Mouse (Mus musculus) heart, embryonic 13.5 days (tissue): ENCODE data around the gene S1pr4. TPM values are rescaled to one million over a fixed set of nuclear protein-coding genes. Genes with fewer than 3 reads are reported as not detected.

ENCODE experiments used
- ATAC-seq: fragments of 200-750 bp; cut with Nextera tagmentation; 2 replicates; pipeline ENCODE4 v1.8.0; 2017; ENCODE audit warnings: moderate TSS enrichment; ENCODE audit not compliant: insufficient number of reproducible peaks, low FRiP score, low TSS enrichment; ENCODE audit errors: extremely low read depth
- H3K27ac ChIP-seq: fragments of 300-500 bp; sonication (generic); replicated peaks from 2 replicates; pipeline ENCODE4 v1.5.1; 2015; ENCODE audit warnings: moderate library complexity, mild to moderate bottlenecking, inconsistent platforms
- H3K27me3 ChIP-seq: fragments of 300-500 bp; sonication (generic); replicated peaks from 2 replicates; pipeline ENCODE4 v1.6.1; 2015; ENCODE audit warnings: mild to moderate bottlenecking, inconsistent platforms
- H3K36me3 ChIP-seq: fragments of 300-500 bp; sonication (generic); 2 replicates; pipeline ENCODE4 v1.6.1; 2015; ENCODE audit warnings: mild to moderate bottlenecking, inconsistent platforms
- H3K4me1 ChIP-seq: fragments of 300-500 bp; sonication (generic); 2 replicates; pipeline ENCODE4 v1.6.1; 2015; ENCODE audit warnings: inconsistent platforms
- H3K4me2 ChIP-seq: fragments of 300-500 bp; sonication (generic); 2 replicates; pipeline ENCODE4 v1.6.1; 2015; ENCODE audit warnings: inconsistent platforms, mild to moderate bottlenecking, moderate library complexity
- H3K4me3 ChIP-seq: fragments of 300-500 bp; sonication (generic); 2 replicates; pipeline ENCODE4 v1.5.1; 2015; ENCODE audit warnings: moderate library complexity, mild to moderate bottlenecking, inconsistent platforms
- H3K9ac ChIP-seq: fragments of 300-500 bp; sonication (generic); 2 replicates; pipeline ENCODE4 v1.6.1; 2015; ENCODE audit warnings: inconsistent platforms, mild to moderate bottlenecking, moderate library complexity
- H3K9me3 ChIP-seq: fragments of 300-500 bp; sonication (generic); 2 replicates; pipeline ENCODE4 v1.6.1; 2016; ENCODE audit warnings: inconsistent platforms
- WGBS: fragments of 180-500 bp; shearing (Covaris S2); methylation state at CpG from one replicate; pipeline ENCODE4 v1.1.7; 2015; ENCODE audit warnings: mixed read lengths; 5-methylcytosine and 5-hydroxymethylcytosine counted together
- polyA plus RNA-seq: library from polyadenylated mRNA; unstranded; fragments of >200 nt; fragmentation: Nextera tagmentation; extraction: Ambion mirVana; gene quantifications from 2 replicates; pipeline ENCODE4 v1.2.1, GENCODE M21; 2015

Gene S1pr4
- polyA plus RNA-seq, 1 experiment from 2014 or later = 0.53 TPM

DNA sequence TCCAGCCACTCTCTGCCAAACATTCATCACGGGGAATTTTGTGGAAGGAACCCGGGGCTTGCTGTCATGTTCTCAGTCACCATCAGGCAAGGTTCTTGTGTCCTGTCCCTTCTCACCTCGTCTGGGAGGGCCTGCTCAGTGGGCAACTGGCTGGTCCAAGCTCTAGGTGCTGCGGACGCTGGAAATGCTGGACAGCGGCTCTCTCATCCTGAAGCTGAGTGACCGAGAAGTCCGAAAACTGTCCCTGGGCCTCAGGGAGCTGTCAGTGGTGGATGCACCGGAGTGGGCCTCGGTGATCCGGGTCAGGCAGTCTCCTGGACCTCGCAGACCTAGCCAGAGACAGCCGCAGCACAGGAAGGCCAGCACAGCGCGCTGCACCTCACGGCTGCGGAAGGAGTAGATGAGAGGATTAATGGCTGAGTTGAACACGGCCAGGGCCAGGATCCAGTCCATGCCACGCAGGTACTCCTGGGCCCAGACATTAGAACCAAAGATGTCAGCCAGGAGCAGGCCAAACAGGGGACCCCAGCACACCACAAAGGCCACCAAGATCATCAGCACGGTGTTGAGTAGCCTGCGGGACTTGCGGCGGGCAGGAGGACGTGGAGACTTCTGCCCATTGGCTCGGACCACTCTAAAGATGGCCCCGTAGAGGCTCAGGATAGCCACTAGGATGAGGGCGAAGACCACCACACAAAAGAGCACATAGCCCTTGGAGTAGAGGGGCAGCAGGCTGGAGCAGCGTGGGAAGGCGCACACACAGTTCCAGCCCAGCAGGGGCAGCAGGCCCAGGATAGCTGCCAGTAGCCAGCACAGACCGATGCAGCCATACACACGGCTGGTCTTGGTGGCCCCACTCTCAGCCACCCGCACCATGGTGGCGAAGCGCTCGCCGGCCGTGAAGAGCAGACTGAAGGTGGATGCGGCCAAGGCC lies 1.3 kb downstream of the S1pr4 start:
- Histone ChIP-seq H3K36me3 (0 out of 2 replicates have a peak, but pooled peaks cover 4% of the 10 kb centered on the region), H3K27me3 (peaks cover 8% of the 10 kb centered on the region), H3K9me3 (no peaks in the 10 kb centered on the region), H3K4me3 (no peak overlapping the region), H3K4me1 (peaks cover 30% of the 10 kb centered on the region), H3K9ac (0 out of 2 replicates have a peak overlapping the region, but pooled peaks have one; percentile 21), H3K4me2 (no peak overlapping the region), H3K27ac (no peak overlapping the region)
- 77% methylated on average over 38 of the region's 38 CpGs for WGBS
- ATAC-seq = no peak

DNA sequence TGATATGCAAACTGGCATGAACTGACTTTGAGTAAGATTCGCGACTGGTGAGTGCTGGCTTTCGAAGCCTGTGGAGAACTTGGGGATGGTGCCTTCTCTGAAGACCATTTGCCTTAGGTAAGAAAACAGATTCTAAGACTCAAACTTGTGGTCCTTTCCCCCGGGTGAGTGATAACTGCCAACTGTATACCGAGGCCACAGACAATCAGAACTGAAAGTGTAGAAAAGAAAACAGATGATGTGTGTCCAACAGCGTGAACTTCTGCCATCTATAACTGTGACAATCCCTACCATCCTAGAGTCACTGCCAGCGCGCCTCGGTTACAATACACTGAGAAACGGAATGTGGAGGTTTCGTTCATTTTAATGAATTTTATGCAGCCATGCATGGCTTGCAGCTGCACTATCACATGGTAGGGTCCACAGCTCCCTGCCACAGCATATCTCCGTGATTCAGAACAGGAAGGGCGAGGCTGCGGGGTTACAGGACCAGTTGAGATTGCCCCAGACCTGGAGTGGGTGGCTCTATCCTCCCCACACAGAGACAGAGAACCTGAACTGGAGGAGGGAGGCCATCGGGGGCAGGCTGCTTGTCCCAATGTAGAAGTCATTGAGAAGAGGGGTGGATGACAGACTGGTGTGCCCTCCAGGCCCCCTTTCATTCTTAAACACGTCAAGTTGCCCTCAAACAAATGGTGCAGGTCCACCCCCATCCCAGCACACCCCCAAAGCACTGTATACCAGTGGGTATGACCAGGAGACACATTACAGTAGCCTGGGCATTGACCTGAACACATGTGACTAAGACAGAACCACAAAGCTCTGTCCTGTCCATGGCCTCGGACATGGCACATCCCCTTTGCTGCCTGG lies 2.3 kb downstream of the S1pr4 start:
- Histone ChIP-seq H3K9me3 (no peaks in the 10 kb centered on the region), H3K4me1 (peaks cover 26% of the 10 kb centered on the region), H3K4me2 (peak overlapping the region; percentile 65), H3K27ac (no peak overlapping the region), H3K4me3 (no peak overlapping the region), H3K9ac (no peak overlapping the region), H3K36me3 (peaks cover 11% of the 10 kb centered on the region), H3K27me3 (no peaks in the 10 kb centered on the region)
- 73% methylated on average over 17 of the region's 17 CpGs for WGBS
- ATAC-seq = no peak

DNA sequence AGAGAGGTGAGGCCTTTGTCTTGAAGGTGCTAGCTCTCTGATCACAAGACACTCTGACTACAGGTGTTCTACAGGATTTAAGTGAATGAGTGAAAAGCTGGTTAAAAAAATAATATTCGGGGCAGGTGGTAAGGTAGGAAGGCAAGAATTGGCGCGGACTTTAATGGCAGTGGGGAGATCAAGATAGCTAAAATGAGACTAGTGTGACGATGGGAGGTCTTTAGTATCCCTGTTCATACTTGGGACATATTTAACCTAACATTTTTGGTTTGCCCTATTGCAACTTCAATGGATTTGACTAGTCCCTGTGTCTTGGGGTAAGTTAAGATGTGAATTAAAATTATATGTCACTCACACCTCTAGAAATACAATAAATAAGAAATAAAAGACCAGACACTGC lies 3.0 kb downstream of the S1pr4 start:
- no peak for ATAC-seq
- Histone ChIP-seq H3K9me3 (no peaks in the 10 kb centered on the region), H3K36me3 (peaks cover 17% of the 10 kb centered on the region), H3K4me1 (peaks cover 26% of the 10 kb centered on the region), H3K4me3 (peak overlapping the region; percentile 95), H3K27me3 (no peaks in the 10 kb centered on the region), H3K27ac (no peak overlapping the region), H3K4me2 (peak overlapping the region; percentile 65), H3K9ac (peak overlapping the region; percentile 74)
- 29% methylated on average over 4 of the region's 4 CpGs for WGBS

DNA sequence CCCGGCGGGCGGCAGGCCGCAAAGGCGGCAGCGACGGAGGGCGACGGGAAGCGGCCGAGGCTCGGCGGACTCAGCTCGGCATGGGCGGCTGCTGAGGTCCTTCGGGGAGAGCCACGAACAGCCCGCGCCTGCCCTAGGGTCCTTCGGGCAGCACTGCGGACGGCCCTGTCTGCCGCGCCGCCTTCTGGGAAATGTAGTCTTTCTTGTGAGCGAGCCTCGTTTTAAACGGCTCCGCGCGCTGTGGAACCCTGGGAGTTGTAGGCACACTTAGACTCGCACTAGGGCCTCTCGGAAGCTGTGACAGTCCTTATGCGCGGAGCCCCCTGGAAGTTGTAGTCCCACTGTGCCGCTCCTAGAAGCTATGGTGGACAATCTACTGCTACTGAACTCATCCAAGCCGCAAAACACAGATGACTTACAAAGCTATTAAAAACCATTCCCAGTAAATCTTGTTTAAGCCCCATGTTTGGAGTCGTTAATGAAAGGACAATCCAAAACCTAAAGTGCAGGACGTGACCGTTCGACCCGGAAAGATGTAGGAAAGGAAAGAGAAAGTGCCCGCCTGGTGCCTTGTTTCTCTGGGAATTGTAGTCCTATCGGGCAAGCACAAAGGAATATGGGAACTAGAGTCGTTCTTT lies 3.5 kb downstream of the S1pr4 start, which contains the start of gene Ncln:
Gene Ncln (minus strand): TSS at position 129 of the 638 bp plus-strand sequence.
- peak within 1 kb of the TSS; percentile 77 for H3K27ac ChIP-seq
- H3K4me2 ChIP-seq = peak within 1 kb of the TSS; percentile 96
- peak within 1 kb of the TSS; percentile 95 for H3K4me3 ChIP-seq
- H3K4me1 ChIP-seq = peaks cover 26% of the 10 kb centered on the region
- WGBS = under 1% methylated on average over 45 of the region's 45 CpGs
- peaks cover 23% of the 10 kb centered on the region for H3K36me3 ChIP-seq
- H3K9ac ChIP-seq = peak within 1 kb of the TSS; percentile 91
- peak; percentile 93 for ATAC-seq
- H3K27me3 ChIP-seq = no peaks in the 10 kb centered on the region
- no peaks in the 10 kb centered on the region for H3K9me3 ChIP-seq

DNA sequence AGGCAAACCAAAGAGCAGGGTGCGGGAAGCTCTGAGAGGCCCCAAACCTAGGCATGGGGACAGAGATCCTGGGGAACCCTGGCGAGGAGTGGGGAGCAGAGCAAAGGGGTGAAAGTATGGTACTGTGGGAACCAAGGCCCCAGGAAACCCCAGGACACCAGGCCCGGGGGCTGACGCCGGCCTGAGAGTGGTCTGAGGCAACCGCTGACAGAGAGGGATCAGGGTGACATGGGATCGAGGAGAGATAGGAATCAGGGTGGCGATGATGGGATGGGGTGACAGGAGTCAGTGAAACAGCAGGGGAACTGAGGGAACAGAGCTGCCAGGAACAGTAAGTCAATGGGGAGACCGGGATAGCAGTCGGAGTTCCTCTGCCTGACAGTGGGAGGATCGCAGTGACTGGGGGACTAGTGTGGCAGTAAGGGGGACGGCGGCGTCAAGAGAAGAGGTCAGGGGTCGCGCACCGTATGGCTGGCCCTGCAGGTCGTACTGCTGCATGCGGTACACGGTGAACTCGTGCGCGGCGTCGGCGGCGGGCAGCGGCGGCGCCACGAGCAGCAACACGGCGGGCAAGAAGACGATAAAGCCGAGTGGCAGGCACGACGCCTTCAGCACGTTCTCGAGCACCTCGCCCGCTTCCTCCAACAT lies 4.2 kb downstream of the S1pr4 start:
- Histone ChIP-seq H3K4me1 (peaks cover 26% of the 10 kb centered on the region), H3K9me3 (no peaks in the 10 kb centered on the region), H3K4me2 (peak overlapping the region; percentile 96)

DNA sequence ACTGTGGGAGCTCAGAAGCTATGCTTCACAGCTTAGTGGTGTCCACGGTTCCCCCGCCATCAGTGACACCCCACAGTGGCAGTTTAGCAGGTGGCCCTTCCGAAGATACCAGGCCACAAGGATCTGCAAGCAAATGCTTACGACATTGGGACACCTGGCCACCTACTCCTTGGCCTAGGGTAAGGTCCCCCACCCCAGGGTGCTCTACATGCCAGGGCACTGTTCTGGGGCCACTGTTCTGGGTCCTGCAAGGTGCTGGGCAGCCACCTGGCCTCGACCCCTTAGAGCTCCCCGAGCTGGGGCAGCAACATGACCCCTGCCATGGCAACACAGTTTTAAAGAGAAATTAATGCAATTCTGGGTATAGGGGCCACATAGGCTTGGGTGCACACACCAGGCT lies 4.8 kb downstream of the S1pr4 start:
- 68% methylated on average over 6 of the region's 6 CpGs for WGBS
- Histone ChIP-seq H3K9ac (peak overlapping the region; percentile 91), H3K27me3 (no peaks in the 10 kb centered on the region), H3K4me2 (peak overlapping the region; percentile 96), H3K4me1 (peaks cover 26% of the 10 kb centered on the region), H3K9me3 (no peaks in the 10 kb centered on the region), H3K36me3 (peaks cover 35% of the 10 kb centered on the region), H3K27ac (no peak overlapping the region), H3K4me3 (peak overlapping the region; percentile 95)
- ATAC-seq = no peak

More for the DNA sequence above, 4.2 kb downstream of the S1pr4 start:
- 0 out of 2 replicates have a peak, but pooled peaks have one; percentile 6 for ATAC-seq
- 2% methylated on average over 41 of the region's 41 CpGs for WGBS
- peak overlapping the region; percentile 95 for H3K4me3 ChIP-seq
- H3K36me3 ChIP-seq = peaks cover 30% of the 10 kb centered on the region
- H3K9ac ChIP-seq = peak overlapping the region; percentile 91
- peak overlapping the region; percentile 60; the same call in 1 of the 2 replicates for H3K27ac ChIP-seq
- H3K27me3 ChIP-seq = no peaks in the 10 kb centered on the region

DNA sequence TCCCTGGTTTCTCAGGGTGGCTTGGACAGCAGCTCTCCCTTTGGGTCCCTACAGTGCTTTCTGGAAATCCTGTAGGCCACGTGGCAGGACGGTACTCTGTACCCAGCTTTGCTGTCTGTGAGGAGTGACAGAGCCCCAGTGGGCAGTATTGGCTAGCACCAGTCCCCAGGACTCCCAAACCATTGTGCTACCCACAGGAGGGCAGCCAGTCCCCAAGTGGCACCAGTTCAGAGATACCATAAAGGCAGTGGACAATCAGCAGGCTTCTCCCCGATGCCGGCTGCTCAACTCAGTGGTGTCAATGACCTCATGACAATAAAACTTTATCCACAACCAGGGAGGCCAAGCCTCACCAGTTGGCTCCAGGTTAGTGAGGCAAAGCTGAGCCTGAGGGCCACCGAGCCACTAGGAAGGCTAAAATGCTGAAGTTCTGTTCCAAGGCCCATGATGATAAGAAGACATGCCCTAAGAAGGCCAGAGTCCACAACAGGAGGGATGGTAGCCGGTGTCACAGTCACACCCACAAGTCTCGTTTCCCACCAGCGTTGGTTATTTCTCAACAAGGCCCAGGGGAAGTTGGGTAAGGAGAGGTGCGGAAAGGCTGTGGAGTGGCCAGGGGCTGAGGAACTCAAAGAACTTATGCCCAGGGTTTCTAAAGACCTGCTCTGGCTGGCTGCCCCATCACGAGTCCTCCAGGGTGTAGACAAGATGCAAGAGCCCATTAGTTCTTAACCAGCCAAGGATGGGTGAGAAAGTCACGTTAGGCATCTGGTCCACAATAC lies 5.5 kb downstream of the S1pr4 start:
- Histone ChIP-seq H3K27me3 (no peaks in the 10 kb centered on the region), H3K4me1 (peaks cover 26% of the 10 kb centered on the region), H3K9ac (peak overlapping the region; percentile 91), H3K9me3 (no peaks in the 10 kb centered on the region), H3K36me3 (peaks cover 42% of the 10 kb centered on the region), H3K27ac (no peak overlapping the region), H3K4me3 (peak overlapping the region; percentile 95), H3K4me2 (peak overlapping the region; percentile 96)
- 86% methylated on average over 11 of the region's 11 CpGs for WGBS
- no peak for ATAC-seq

DNA sequence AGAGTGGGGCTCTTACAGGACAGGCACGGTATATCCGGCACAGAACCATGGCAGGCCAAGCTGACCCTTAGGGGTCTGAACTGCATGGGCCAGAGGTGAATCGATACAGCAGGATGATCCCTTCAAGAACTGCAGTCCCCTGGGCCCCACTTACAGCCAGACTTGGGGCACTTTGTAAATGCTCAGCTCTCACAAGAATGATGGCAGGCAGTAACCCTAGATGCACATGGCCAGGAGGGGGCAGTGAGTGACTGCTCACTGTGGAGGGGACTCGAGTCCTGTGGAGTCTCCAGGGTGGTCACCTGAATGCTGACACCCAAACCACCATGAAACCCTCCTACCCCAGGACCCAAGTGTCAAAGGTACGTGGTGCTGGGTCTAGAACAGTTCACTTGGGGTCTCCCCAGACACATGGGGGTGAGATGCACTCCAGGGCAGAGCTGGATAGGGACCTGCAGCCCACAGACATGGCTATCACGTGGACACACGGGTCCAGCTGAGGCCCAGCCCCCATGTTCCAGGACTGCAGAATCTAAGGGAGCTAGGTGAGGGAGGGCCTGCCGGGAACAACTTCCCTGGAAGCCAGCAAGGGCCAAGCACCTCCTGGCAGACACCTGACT lies 6.2 kb downstream of the S1pr4 start:
- Histone ChIP-seq H3K4me3 (no peak overlapping the region), H3K9me3 (no peaks in the 10 kb centered on the region), H3K27ac (no peak overlapping the region), H3K4me2 (no peak overlapping the region), H3K36me3 (peaks cover 50% of the 10 kb centered on the region), H3K9ac (0 out of 2 replicates have a peak overlapping the region, but pooled peaks have one; percentile 25), H3K27me3 (no peaks in the 10 kb centered on the region), H3K4me1 (peaks cover 24% of the 10 kb centered on the region)
- no peak for ATAC-seq
- WGBS = 80% methylated on average over 8 of the region's 8 CpGs

DNA sequence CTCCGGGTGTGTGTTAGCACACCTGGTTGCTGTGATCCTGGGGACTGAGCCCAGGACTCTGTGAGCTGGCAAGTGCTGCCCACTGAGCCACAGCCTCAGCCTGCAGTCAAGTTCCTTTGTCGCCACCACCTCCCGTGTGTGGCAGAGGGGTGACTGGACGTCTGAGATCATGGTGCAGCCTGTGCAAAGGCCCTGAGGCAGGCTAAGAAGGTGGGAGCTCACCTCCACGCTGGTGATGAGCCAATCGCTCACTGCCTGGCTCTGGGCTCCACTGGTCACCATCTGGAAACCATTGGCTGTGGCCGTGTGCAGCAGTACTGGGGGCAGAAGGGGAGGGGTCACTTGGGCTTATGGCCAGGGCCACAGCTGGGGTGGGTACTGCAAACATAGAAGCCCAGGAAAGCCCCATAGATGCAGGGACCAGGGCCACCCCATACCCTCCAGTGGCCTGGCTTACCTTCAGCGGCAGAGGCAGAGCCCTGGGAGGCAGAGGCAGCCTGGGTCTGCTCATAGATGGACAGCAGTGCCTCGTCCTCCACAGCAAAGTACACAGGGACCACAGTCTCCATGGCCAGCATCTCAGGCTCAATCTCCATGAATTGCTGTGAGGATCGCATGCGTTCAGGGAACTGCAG lies 7.2 kb downstream of the S1pr4 start:
- Histone ChIP-seq H3K4me1 (peaks cover 33% of the 10 kb centered on the region), H3K36me3 (peaks cover 60% of the 10 kb centered on the region), H3K4me3 (no peak overlapping the region), H3K27me3 (no peaks in the 10 kb centered on the region), H3K9me3 (no peaks in the 10 kb centered on the region), H3K4me2 (no peak overlapping the region), H3K27ac (no peak overlapping the region), H3K9ac (no peak overlapping the region)
- no peak for ATAC-seq
- 91% methylated on average over 11 of the region's 11 CpGs for WGBS
